Mouse (Mus musculus): ENCODE results near the gene Il17re. TPM values are rescaled to one million over a fixed set of nuclear protein-coding genes. Genes with fewer than 3 reads are reported as not detected.

The Il17re gene
- polyA plus RNA-seq, 1 experiment from 2014 or later, result 0.72 TPM

- ATAC-seq (replicated peaks; ENCODE audit: insufficient number of reproducible peaks, low FRiP score, low TSS enrichment), result no peak
- Histone ChIP-seq H3K9me3 (replicated peaks; ENCODE audit: control insufficient read depth, low read length) (no peaks in the 10 kb centered on the region), H3K36me3 (ENCODE audit: control insufficient read depth, insufficient read depth, low read length) (peaks cover 17% of the 10 kb centered on the region), H3K9ac (ENCODE audit: low read depth, low read length) (no peak overlapping the region), H3K27ac (ENCODE audit: low read depth, low read length) (no peak overlapping the region), H3K4me2 (no peak overlapping the region), H3K27me3 (ENCODE audit: control insufficient read depth, insufficient read depth, low read length) (no peaks in the 10 kb centered on the region), H3K4me3 (ENCODE audit: low read depth, low read length) (no peak overlapping the region), H3K4me1 (ENCODE audit: control insufficient read depth, insufficient read depth, low read length) (no peaks in the 10 kb centered on the region)
- 80% methylated on average over 2 of the region's 2 CpGs for WGBS (ENCODE audit: insufficient replicate concordance)
Measured at GRCm38 (mm10) chr6:113451839-113452238, 6.4 kb upstream of the Il17re start.

- no peak for ATAC-seq (replicated peaks; ENCODE audit: insufficient number of reproducible peaks, low FRiP score, low TSS enrichment)
- no peaks in the 10 kb centered on the region for H3K9me3 ChIP-seq (replicated peaks; ENCODE audit: control insufficient read depth, low read length)
- H3K27ac ChIP-seq (ENCODE audit: low read depth, low read length), result no peak overlapping the region
- no peak overlapping the region for H3K4me3 ChIP-seq (ENCODE audit: low read depth, low read length)
- H3K4me1 ChIP-seq (ENCODE audit: control insufficient read depth, insufficient read depth, low read length), result no peaks in the 10 kb centered on the region
- H3K9ac ChIP-seq (ENCODE audit: low read depth, low read length), result no peak overlapping the region
- H3K4me2 ChIP-seq, result no peak overlapping the region
- H3K27me3 ChIP-seq (ENCODE audit: control insufficient read depth, insufficient read depth, low read length), result no peaks in the 10 kb centered on the region
- 35% methylated on average over 5 of the region's 5 CpGs for WGBS (ENCODE audit: insufficient replicate concordance)
- H3K36me3 ChIP-seq (ENCODE audit: control insufficient read depth, insufficient read depth, low read length), result no peaks in the 10 kb centered on the region
Measured at GRCm38 (mm10) chr6:113455007-113455406, 3.3 kb upstream of the Il17re start.

GRCm38 (mm10) chr6:113458635-113459034 is 351 bp downstream of the Il17re start:
- Histone ChIP-seq H3K36me3 (ENCODE audit: control insufficient read depth, insufficient read depth, low read length) (no peaks in the 10 kb centered on the region), H3K4me2 (no peak overlapping the region), H3K9ac (ENCODE audit: low read depth, low read length) (no peak overlapping the region), H3K27ac (ENCODE audit: low read depth, low read length) (no peak overlapping the region), H3K27me3 (ENCODE audit: control insufficient read depth, insufficient read depth, low read length) (no peaks in the 10 kb centered on the region), H3K4me3 (ENCODE audit: low read depth, low read length) (no peak overlapping the region), H3K4me1 (ENCODE audit: control insufficient read depth, insufficient read depth, low read length) (no peaks in the 10 kb centered on the region), H3K9me3 (replicated peaks; ENCODE audit: control insufficient read depth, low read length) (no peaks in the 10 kb centered on the region)
- WGBS (ENCODE audit: insufficient replicate concordance), result 47% methylated on average over 10 of the region's 10 CpGs
- ATAC-seq (replicated peaks; ENCODE audit: insufficient number of reproducible peaks, low FRiP score, low TSS enrichment), result no peak

- Histone ChIP-seq H3K27me3 (ENCODE audit: control insufficient read depth, insufficient read depth, low read length) (peaks cover 10% of the 10 kb centered on the region), H3K9me3 (replicated peaks; ENCODE audit: control insufficient read depth, low read length) (no peaks in the 10 kb centered on the region), H3K36me3 (ENCODE audit: control insufficient read depth, insufficient read depth, low read length) (no peaks in the 10 kb centered on the region), H3K9ac (ENCODE audit: low read depth, low read length) (no peak overlapping the region), H3K4me3 (ENCODE audit: low read depth, low read length) (no peak overlapping the region), H3K4me1 (ENCODE audit: control insufficient read depth, insufficient read depth, low read length) (peaks cover under 1% of the 10 kb centered on the region; the same call in 1 of the 2 replicates), H3K27ac (ENCODE audit: low read depth, low read length) (no peak overlapping the region), H3K4me2 (no peak overlapping the region)
- 64% methylated on average over 7 of the region's 7 CpGs for WGBS (ENCODE audit: insufficient replicate concordance)
- no peak for ATAC-seq (replicated peaks; ENCODE audit: insufficient number of reproducible peaks, low FRiP score, low TSS enrichment)
Measured at GRCm38 (mm10) chr6:113464040-113464439, 5.8 kb downstream of the Il17re start.

- Histone ChIP-seq H3K9ac (ENCODE audit: low read depth, low read length) (no peak overlapping the region), H3K4me2 (no peak overlapping the region), H3K9me3 (replicated peaks; ENCODE audit: control insufficient read depth, low read length) (no peaks in the 10 kb centered on the region), H3K36me3 (ENCODE audit: control insufficient read depth, insufficient read depth, low read length) (no peaks in the 10 kb centered on the region), H3K4me3 (ENCODE audit: low read depth, low read length) (no peak overlapping the region), H3K4me1 (ENCODE audit: control insufficient read depth, insufficient read depth, low read length) (peaks cover 6% of the 10 kb centered on the region; the same call in 1 of the 2 replicates), H3K27me3 (ENCODE audit: control insufficient read depth, insufficient read depth, low read length) (peaks cover 21% of the 10 kb centered on the region), H3K27ac (ENCODE audit: low read depth, low read length) (no peak overlapping the region)
- 43% methylated on average over 5 of the region's 5 CpGs for WGBS (ENCODE audit: insufficient replicate concordance)
- ATAC-seq (replicated peaks; ENCODE audit: insufficient number of reproducible peaks, low FRiP score, low TSS enrichment), result no peak
Measured at GRCm38 (mm10) chr6:113465602-113466001, 7.3 kb downstream of the Il17re start.

GRCm38 (mm10) chr6:113468512-113468911 is 10.2 kb downstream of the Il17re start:
- H3K36me3 ChIP-seq (ENCODE audit: control insufficient read depth, insufficient read depth, low read length), result no peaks in the 10 kb centered on the region
- peaks cover 17% of the 10 kb centered on the region for H3K4me1 ChIP-seq (ENCODE audit: control insufficient read depth, insufficient read depth, low read length)
- peaks cover 29% of the 10 kb centered on the region for H3K27me3 ChIP-seq (ENCODE audit: control insufficient read depth, insufficient read depth, low read length)
- WGBS (ENCODE audit: insufficient replicate concordance), result 67% methylated on average over 3 of the region's 3 CpGs
- H3K9ac ChIP-seq (ENCODE audit: low read depth, low read length), result no peak overlapping the region
- no peaks in the 10 kb centered on the region for H3K9me3 ChIP-seq (replicated peaks; ENCODE audit: control insufficient read depth, low read length)
- no peak overlapping the region for H3K4me3 ChIP-seq (ENCODE audit: low read depth, low read length)
- no peak overlapping the region for H3K4me2 ChIP-seq
- ATAC-seq (replicated peaks; ENCODE audit: insufficient number of reproducible peaks, low FRiP score, low TSS enrichment), result no peak
- no peak overlapping the region for H3K27ac ChIP-seq (ENCODE audit: low read depth, low read length)

GRCm38 (mm10) chr6:113469021-113469420 is 10.7 kb downstream of the Il17re start:
- Histone ChIP-seq H3K27ac (ENCODE audit: low read depth, low read length) (no peak overlapping the region), H3K27me3 (ENCODE audit: control insufficient read depth, insufficient read depth, low read length) (peaks cover 26% of the 10 kb centered on the region), H3K9ac (ENCODE audit: low read depth, low read length) (peak overlapping the region; percentile 52; the same call in 1 of the 2 replicates), H3K4me1 (ENCODE audit: control insufficient read depth, insufficient read depth, low read length) (peaks cover 17% of the 10 kb centered on the region), H3K4me2 (peak overlapping the region; percentile 80), H3K9me3 (replicated peaks; ENCODE audit: control insufficient read depth, low read length) (no peaks in the 10 kb centered on the region), H3K4me3 (ENCODE audit: low read depth, low read length) (peak overlapping the region; percentile 34), H3K36me3 (ENCODE audit: control insufficient read depth, insufficient read depth, low read length) (no peaks in the 10 kb centered on the region)
- 7% methylated on average over 9 of the region's 9 CpGs for WGBS (ENCODE audit: insufficient replicate concordance)
- no peak for ATAC-seq (replicated peaks; ENCODE audit: insufficient number of reproducible peaks, low FRiP score, low TSS enrichment)

- Histone ChIP-seq H3K4me1 (ENCODE audit: control insufficient read depth, insufficient read depth, low read length) (peaks cover 17% of the 10 kb centered on the region), H3K9me3 (replicated peaks; ENCODE audit: control insufficient read depth, low read length) (no peaks in the 10 kb centered on the region), H3K4me2 (peak overlapping the region; percentile 80), H3K27me3 (ENCODE audit: control insufficient read depth, insufficient read depth, low read length) (peaks cover 26% of the 10 kb centered on the region), H3K36me3 (ENCODE audit: control insufficient read depth, insufficient read depth, low read length) (no peaks in the 10 kb centered on the region), H3K4me3 (ENCODE audit: low read depth, low read length) (peak overlapping the region; percentile 34), H3K9ac (ENCODE audit: low read depth, low read length) (peak overlapping the region; percentile 52; the same call in 1 of the 2 replicates), H3K27ac (ENCODE audit: low read depth, low read length) (no peak overlapping the region)
- 2% methylated on average over 31 of the region's 31 CpGs for WGBS (ENCODE audit: insufficient replicate concordance)
- peak; percentile 37; the same call in 1 of the 2 replicates for ATAC-seq (replicated peaks; ENCODE audit: insufficient number of reproducible peaks, low FRiP score, low TSS enrichment)
Measured at GRCm38 (mm10) chr6:113469432-113469831, 11.1 kb downstream of the Il17re start.

GRCm38 (mm10) chr6:113471297-113471936 is 13.1 kb downstream of the Il17re start, which contains the start of gene Il17rc:
Gene Il17rc, plus strand, starts transcription at chr6:113471427.
- no peak within 1 kb of the TSS for H3K27ac ChIP-seq (ENCODE audit: low read depth, low read length)
- H3K9ac ChIP-seq (ENCODE audit: low read depth, low read length), result peak within 1 kb of the TSS; percentile 49; the same call in 1 of the 2 replicates
- peak within 1 kb of the TSS; percentile 58 for H3K4me2 ChIP-seq
- peaks cover 24% of the 10 kb centered on the region for H3K27me3 ChIP-seq (ENCODE audit: control insufficient read depth, insufficient read depth, low read length)
- H3K9me3 ChIP-seq (replicated peaks; ENCODE audit: control insufficient read depth, low read length), result no peaks in the 10 kb centered on the region
- WGBS (ENCODE audit: insufficient replicate concordance), result 20% methylated on average over 12 of the region's 12 CpGs
- H3K36me3 ChIP-seq (ENCODE audit: control insufficient read depth, insufficient read depth, low read length), result no peaks in the 10 kb centered on the region
- H3K4me1 ChIP-seq (ENCODE audit: control insufficient read depth, insufficient read depth, low read length), result peaks cover 17% of the 10 kb centered on the region
- no peak for ATAC-seq (replicated peaks; ENCODE audit: insufficient number of reproducible peaks, low FRiP score, low TSS enrichment)
- H3K4me3 ChIP-seq (ENCODE audit: low read depth, low read length), result peak within 1 kb of the TSS; percentile 26

Measured in heart, embryonic 11.5 days (tissue).